Mouse (Mus musculus) forebrain, embryonic 12.5 days (tissue): Measurements from ENCODE around the gene Dhrs7b. TPM values are rescaled to one million over a fixed set of nuclear protein-coding genes. Genes with fewer than 3 reads are reported as not detected.

Experiments used
- ATAC-seq: fragments of 200-750 bp; cut with Nextera tagmentation; 2 replicates; pipeline ENCODE4 v1.8.0; 2017; ENCODE audit warnings: moderate TSS enrichment; ENCODE audit not compliant: low FRiP score
- H3K27ac ChIP-seq: fragments of 300-500 bp; sonication (generic); 2 replicates; pipeline ENCODE4 v1.5.1; 2016; ENCODE audit warnings: mild to moderate bottlenecking
- H3K27me3 ChIP-seq: fragments of 300-500 bp; sonication (generic); 2 replicates; pipeline ENCODE4 v1.6.1; 2016; ENCODE audit warnings: mild to moderate bottlenecking
- H3K36me3 ChIP-seq: fragments of 300-500 bp; sonication (generic); replicated peaks from 2 replicates; pipeline ENCODE4 v1.6.1; 2016; ENCODE audit warnings: mild to moderate bottlenecking
- H3K4me1 ChIP-seq: fragments of 300-500 bp; sonication (generic); 2 replicates; pipeline ENCODE4 v1.6.1; 2016
- H3K4me2 ChIP-seq: fragments of 300-500 bp; sonication (generic); 2 replicates; pipeline ENCODE4 v1.6.1; 2016; ENCODE audit warnings: mild to moderate bottlenecking, moderate library complexity
- H3K4me3 ChIP-seq: fragments of 300-500 bp; sonication (generic); replicated peaks from 2 replicates; pipeline ENCODE4 v1.5.1; 2016; ENCODE audit warnings: mild to moderate bottlenecking
- H3K9ac ChIP-seq: fragments of 300-500 bp; sonication (generic); 2 replicates; pipeline ENCODE4 v1.6.1; 2016; ENCODE audit warnings: mild to moderate bottlenecking
- H3K9me3 ChIP-seq: fragments of 300-500 bp; sonication (generic); 2 replicates; pipeline ENCODE4 v1.6.1; 2016
- WGBS: fragments of 180-500 bp; shearing (Covaris S2); methylation state at CpG from one replicate; pipeline ENCODE4 v1.1.7; 2016; 5-methylcytosine and 5-hydroxymethylcytosine counted together
- polyA plus RNA-seq: library from polyadenylated mRNA; unstranded; fragments of >200 nt; fragmentation: Nextera tagmentation; extraction: Ambion mirVana; gene quantifications from 2 replicates; pipeline ENCODE4 v1.2.1, GENCODE M21; 2016

The Dhrs7b gene
- polyA plus RNA-seq, 1 experiment from 2014 or later, result 27.2 TPM

DNA sequence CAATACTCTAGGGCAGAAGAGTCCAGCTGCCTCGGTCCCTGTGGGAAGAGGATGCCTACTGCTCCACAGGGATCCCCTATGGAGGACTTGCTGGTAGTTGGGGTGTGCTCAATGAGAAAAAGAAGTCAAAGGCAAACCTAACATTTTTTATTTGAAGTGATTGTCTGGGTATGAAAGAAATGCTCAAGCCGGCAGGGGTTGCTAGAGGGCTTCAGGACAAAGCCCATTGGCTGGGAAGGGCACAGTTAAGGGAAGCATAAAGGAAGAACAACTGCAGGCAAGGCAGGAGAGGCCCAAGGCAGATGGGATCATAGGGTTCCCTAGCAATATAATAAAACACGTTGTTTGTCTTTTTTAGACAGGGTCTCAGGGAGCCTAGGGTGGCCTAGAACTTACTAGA, 77.6 kb downstream of the Dhrs7b start:
- 75% methylated on average over 3 of the region's 3 CpGs for WGBS
- Histone ChIP-seq H3K4me1 (peaks cover 16% of the 10 kb centered on the region), H3K9ac (no peak overlapping the region), H3K9me3 (no peaks in the 10 kb centered on the region), H3K4me2 (no peak overlapping the region), H3K4me3 (no peak overlapping the region), H3K27me3 (no peaks in the 10 kb centered on the region), H3K27ac (no peak overlapping the region), H3K36me3 (peaks cover 37% of the 10 kb centered on the region)
- ATAC-seq, result no peak

DNA sequence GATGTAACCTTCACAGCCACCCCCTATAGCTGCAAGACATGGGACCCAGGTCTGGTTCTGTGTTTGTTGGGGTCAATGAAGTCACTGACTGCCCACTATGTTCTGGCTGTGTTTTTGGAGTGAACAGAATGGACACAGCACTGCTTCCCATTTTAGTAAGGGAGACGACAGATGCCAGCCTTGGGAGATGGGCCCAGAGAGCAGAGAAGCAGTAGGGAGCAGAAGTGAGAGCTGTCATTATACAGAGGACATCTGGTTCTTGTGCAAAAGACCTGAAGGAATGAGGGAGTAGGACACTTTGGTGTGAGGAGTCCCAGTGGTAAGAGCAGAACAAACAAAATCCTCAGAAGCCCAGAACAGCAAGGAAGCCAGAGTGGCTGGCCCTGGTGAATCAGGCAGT, 79.2 kb downstream of the Dhrs7b start:
- H3K36me3 ChIP-seq, result peaks cover 22% of the 10 kb centered on the region
- H3K9ac ChIP-seq, result no peak overlapping the region
- H3K4me1 ChIP-seq, result peaks cover 24% of the 10 kb centered on the region
- no peak overlapping the region for H3K4me2 ChIP-seq
- H3K4me3 ChIP-seq, result no peak overlapping the region
- no peak for ATAC-seq
- H3K27ac ChIP-seq, result no peak overlapping the region
- H3K9me3 ChIP-seq, result no peaks in the 10 kb centered on the region
- no peaks in the 10 kb centered on the region for H3K27me3 ChIP-seq
- 88% methylated on average over 1 of the region's 1 CpGs for WGBS

Other genes with a start within 250 kb of the Dhrs7b start
- 138 and 152 TPM in 2 replicates for gene Llgl1, start 130.9 kb upstream of the Dhrs7b start, polyA plus RNA-seq
- gene Flii, start 103.4 kb upstream of the Dhrs7b start, polyA plus RNA-seq, result 76.2 and 78.9 TPM in 2 replicates
- gene Mief2, start 102.2 kb upstream of the Dhrs7b start, polyA plus RNA-seq, result 15.4 and 17.9 TPM in 2 replicates
- 20.5 and 21.1 TPM in 2 replicates for gene Top3a, start 53.3 kb upstream of the Dhrs7b start, polyA plus RNA-seq
- 11.0 and 11.5 TPM in 2 replicates for gene Smcr8, start 53.1 kb upstream of the Dhrs7b start, polyA plus RNA-seq
- gene Shmt1, start 18.9 kb upstream of the Dhrs7b start, polyA plus RNA-seq, result 49.9 and 52.6 TPM in 2 replicates
- gene Tmem11, start 48.6 kb downstream of the Dhrs7b start, polyA plus RNA-seq, result 49.6 and 52.1 TPM in 2 replicates
- 24.1 and 29.9 TPM in 2 replicates for gene Natd1, start 84.1 kb downstream of the Dhrs7b start, polyA plus RNA-seq
- gene Map2k3, start 101.4 kb downstream of the Dhrs7b start, polyA plus RNA-seq, result 40.5 and 43.7 TPM in 2 replicates
- gene Kcnj12, start 191.9 kb downstream of the Dhrs7b start, polyA plus RNA-seq, result 0.22 and 0.42 TPM in 2 replicates